Mouse (Mus musculus): ENCODE measurements around the gene Gm11213. TPM values are rescaled to one million over a fixed set of nuclear protein-coding genes. Genes with fewer than 3 reads are reported as not detected.

Gene Gm11213
- polyA plus RNA-seq (2012; rRNA removed) = not detected in 2 replicates

DNA sequence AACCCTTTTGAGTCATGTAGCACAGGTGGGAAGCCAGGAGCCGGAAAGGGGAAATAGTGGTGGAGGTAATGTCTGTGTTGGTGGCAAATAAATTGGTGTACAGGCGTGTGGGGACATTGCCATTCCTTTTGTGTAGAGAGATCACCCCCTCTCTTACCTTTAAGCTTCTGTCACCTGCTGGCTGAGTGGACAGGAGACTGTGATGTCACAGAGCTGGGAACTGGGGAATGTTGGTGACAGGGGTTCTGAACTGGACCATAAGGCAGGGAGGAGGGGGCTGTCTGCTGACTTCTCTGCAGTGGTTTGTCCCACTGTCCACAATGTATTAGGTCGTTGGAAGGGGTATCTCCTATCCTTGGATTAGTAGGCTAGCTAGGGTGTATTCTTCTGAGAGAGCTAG, at the start of gene Gm11213:
Gene Gm11213, minus strand, starts transcription at position 317 of the 400 bp plus-strand sequence.
- no peak for DNase-seq (ENCODE audit: low read depth)

DNA sequence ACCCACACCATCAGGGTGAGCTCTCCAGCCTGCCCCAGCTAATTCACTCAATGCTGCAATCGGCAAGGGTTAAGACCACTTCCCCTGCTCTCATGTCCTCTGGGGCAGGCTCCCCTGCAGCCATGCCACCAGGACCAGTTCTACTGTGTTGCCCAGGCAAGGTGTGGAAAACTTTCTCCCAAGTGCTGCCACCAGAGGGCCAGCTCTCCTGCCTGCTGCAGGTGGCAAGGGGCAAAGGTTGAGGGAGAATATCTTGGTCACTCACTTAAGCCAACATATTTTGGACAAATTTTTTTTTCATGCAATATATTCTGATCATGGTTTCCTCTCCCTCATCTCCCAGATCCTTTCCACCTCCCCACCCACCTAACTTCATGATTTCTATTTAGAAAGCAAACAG, 49.3 kb upstream of the Gm11213 start:
- DNase-seq (ENCODE audit: low read depth) = no peak

DNA sequence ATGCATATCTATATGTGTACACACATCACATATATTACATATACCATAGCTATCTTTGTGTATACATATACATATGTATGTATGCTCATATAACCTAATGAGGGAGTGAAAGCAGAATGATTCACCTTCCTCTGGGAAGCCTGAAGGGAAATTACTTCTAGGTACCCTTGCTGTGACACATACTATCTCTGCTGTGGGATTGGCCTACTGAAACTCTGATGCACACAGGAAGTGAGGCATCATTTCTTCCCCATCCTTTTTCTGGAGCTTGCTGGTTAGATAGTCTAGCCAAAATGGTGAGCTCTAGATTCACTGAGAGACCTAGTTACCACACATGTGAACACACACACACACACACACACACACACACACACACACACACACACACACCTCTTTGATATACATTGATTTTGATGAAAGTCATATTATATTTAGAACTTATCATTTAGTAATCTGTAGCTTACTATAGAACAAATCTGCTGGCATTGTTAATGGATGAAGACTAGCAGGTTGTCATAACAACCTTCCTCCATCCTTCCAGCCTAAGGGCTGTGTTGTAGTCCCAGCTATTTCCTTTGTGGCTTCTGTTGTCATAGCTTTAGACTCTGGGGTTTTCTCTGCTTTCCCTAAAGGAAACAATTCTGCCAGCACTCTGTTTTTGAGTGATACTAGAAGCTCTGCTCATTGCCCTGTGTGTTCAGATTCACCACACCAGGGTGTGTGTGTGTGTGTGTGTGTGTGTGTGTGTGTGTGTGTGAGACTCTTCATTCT, 39.1 kb upstream of the Gm11213 start:
- no peak for DNase-seq (ENCODE audit: low read depth)

DNA sequence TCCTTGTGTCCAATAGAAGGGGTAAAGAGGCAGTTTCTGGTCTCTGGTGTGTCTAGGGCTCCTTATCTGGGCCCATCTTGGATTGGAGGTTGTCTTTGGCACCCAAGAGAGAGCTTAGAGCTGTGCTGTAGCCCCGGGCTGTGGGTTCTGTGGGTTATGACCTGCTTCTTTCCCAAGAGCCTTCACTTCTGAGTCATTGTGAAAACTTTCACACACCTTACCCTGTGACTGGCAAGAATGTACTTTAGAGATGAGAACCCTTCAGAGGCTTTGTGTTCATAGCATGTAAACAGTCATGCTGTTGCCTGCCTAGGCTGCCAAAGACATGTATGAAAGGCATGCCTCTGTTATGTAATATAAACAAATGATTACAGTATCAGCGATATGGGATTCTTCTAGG, 34.8 kb upstream of the Gm11213 start:
- peak; percentile 47 for DNase-seq (ENCODE audit: low read depth)

DNA sequence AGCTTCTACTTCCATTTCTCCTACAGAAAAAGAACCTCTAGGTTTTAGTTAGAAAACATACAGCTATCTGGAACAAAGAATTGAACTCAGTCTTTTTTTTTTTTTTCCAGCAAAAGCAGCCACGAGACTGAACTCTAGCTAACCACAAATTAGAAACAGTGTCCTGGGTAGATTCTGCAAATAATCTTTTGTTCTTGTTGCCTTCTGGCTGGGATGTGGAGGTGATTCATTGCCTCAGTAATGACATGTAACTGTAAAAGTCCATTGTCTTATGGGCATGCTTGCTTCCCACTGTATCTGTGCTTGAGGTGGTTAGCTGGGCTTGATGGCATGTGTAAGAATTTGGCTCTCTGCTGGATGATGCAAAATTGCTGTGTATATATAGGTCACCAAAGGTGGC, 33.5 kb upstream of the Gm11213 start:
- no peak for DNase-seq (ENCODE audit: low read depth)

DNA sequence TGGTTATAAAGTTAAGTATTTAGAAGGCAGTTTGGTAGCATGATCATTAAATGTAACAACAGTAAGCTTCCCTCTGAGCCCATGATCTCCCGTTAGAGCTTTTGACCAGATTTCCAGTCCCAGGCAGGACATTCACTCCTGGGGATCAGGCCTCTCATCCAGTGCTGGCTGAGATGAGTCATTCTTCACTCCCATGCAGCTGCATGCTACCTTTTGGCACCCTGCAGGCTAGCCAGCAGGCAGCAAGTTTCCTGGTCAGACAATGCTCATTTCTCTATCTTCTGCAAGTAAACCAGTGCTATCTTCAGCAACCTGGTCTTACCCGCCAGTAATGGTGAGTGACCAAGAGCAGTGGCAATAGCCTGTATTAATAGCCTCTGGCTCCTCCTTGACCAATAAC, 28.1 kb upstream of the Gm11213 start:
- DNase-seq (ENCODE audit: low read depth) = no peak

DNA sequence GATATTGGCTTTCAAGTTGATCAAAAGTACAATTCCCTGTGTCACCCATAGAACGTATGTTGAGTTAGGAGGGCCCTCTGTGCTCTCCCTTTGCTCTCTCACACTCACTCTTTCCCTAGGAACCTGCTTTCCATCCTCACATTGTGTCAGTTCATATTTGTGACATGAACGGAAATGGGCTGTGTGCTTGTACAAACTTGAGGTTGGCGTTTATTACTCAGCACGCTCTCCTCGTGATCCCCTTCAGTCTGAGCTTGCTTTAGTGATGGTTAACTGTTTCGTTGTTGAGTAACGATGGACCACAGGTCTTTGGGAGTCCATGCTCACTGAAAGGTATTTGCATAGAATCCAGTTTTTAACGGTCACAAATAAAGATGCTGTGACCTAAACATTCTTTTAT, 22.1 kb upstream of the Gm11213 start:
- DNase-seq (ENCODE audit: low read depth) = no peak

DNA sequence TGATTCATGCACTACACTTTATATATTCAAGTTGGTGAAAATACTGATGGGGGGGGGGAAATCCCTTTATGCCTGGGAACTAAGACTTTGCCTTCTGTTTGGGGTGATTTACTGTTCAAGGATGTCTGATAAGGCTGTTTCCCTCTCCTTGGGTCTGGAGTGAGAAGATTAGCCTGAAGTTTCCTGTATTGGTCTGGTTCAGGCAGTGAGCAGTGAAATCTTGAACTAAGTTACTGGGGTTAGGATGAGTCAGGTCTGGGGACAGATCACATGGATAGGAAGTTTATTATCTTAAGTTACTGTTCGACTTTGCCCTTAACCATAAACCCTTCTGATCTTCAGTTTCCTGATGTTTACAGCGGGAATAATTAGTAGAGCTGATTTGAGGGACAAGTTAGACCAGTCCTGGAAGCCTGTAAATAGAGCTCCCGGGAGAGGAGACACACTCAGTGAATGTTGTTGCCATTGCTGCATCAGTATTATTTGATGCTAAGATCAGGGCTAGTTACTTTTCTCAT, 20.6 kb upstream of the Gm11213 start:
- DNase-seq (ENCODE audit: low read depth) = no peak

DNA sequence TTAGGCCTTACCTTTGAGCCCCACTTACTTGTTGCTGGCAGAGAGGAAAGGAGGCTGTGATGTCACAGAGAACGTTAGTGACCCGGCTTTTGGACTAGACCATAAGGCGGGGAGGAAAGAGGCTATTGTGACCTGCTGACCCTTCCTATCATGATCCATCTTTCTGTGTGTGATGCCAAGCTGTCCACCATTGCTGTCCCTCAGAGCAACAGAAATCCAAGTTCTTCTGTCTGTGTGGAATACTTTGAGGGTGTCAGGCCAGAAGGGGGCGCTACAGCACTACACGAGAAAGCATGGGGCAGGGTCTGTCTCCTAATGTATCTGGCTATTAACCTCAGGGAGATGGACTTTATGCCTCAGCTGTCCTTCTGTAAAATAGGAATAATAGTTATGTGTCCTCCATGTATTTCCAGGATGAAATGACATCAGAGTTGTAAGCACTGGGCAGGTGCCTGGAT, 17.3 kb upstream of the Gm11213 start, which contains the start of gene Tex48:
Gene Tex48, minus strand, starts transcription at position 51 of the 458 bp plus-strand sequence.
- DNase-seq (ENCODE audit: low read depth) = no peak

DNA sequence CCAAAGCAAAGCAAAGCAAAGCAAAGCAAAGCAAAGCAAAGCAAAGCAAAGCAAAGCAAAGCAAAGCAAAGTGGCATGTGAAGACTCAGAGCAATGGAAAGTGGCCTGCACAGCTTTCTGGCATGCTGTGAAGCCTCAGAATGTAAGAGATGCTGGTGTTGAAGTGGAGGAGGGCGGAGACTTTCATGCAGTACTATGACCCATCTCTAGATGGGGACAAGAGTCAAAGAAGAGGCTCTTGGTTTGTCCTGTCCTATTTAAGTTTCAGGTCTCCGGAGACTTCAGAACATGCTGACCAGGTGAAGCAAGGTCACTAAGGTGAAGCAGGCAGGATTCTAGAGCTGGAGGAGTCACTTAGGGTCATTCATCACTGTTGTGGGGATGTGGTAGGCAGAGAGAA, 16.8 kb upstream of the Gm11213 start:
- DNase-seq (ENCODE audit: low read depth) = no peak

DNA sequence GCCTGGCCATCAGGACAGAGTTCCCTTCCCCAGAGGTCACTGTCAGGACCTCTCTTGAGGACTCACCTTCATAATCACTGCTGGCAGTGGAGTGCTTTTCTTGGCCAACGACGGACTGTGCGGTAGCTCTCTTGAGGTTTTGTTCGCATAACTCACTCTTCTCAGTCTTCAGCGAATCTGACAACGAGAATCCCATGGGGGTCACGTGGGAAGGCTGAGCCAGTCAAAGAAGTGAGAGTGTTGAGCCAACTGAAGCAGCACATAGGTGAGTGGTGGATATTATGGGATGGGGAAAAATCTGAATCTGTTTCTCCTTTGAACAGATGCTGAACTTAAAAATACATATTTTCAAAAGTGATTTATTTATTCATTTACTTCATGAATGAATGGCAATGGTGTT, 3.3 kb upstream of the Gm11213 start:
- DNase-seq (ENCODE audit: low read depth) = no peak

DNA sequence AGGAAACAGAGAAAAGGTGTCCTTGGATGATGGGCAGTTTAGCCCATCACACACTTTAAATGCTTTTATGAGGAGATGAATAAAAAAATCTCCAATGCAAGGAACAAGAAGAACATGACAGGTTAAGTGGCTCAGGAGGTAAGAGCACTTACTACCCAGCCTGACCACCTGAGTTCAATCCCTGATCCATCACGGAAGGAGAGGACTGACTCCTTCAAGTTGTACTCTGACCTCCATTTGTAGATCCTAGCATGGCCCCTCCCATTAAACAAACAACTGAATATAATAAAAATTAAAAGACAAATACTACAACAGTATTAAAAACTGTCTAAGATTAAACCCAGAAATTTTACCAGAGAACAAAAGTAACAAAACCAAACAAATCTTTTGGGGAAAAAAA, 907 bp upstream of the Gm11213 start:
- DNase-seq (ENCODE audit: low read depth) = no peak

DNA sequence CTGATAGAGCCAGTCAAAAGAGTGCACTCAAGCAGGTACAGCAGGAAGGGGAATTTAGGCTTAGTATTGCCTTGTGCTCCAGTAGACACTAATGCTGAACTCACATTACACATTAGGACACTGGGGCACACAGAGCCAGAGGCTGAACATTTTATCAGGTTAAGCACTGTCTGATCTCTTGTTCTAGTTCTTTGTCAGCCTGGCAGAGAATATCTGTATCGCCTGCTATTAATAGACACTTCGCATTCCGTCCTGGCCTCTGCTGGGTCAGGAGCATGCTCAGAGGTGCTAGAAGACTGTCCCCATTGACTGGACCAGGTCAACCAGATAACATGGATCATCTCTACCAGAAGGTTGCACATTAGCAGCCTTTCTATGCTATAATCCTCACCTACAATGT, 484 bp upstream of the Gm11213 start:
- no peak for DNase-seq (ENCODE audit: low read depth)

DNA sequence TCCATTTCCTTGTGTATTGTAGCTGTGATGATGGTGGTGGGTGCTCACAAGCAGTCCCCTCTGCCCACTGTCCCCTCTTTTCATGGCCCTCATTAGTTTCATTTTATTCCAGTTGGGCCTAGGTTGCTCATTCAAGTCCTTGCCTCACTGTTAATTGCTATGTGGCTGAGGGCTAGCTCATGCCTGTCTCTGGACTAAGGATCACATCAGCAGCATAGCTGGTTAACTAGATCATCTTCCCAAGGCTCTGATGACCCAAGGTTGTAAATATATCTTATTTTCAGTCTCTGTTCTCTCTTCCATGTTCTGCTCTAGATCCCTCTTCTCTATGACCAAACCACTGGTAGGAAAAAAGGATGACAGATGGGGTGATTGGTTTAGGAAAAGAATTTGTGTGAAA, 3.8 kb downstream of the Gm11213 start:
- DNase-seq (ENCODE audit: low read depth) = no peak

DNA sequence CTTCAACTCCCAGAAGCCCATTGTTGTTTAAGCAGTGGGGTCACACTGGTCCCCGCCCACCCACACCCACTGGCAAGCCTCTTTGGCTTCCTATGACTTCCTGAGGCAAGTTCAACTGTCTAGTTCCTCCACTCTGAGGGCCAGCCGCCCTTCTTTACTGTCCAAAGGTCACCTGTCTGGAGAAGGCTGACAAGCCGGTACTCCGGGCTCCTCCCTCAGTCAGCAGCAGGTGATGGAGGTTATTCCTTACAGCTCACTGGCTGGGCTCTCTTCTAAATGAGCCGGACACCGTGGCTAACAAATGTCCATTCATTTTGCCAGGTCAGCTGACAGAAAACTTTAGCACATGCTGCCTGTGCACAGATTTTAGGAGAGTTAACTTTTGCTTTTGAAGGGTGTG, 4.3 kb downstream of the Gm11213 start:
- DNase-seq (ENCODE audit: low read depth) = no peak

DNA sequence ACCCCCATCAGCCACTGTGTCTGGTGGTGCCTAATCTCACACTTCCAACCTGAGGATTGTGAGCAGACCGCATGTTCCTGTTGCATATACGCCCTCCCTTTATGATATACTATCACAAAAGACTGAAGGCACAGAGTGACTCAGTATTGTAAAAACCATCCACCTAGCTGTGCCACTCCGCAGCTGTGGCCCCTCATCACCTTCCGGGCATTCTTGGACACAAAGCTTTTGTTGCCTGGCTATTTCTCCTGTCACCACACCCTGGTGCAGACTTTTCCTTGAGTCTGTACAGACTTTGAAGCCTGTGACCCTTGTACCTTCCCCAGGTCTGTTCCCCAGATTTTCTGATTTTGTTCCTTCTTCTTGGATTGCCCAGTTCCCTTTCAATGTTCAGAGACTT, 9.1 kb downstream of the Gm11213 start:
- no peak for DNase-seq (ENCODE audit: low read depth)

DNA sequence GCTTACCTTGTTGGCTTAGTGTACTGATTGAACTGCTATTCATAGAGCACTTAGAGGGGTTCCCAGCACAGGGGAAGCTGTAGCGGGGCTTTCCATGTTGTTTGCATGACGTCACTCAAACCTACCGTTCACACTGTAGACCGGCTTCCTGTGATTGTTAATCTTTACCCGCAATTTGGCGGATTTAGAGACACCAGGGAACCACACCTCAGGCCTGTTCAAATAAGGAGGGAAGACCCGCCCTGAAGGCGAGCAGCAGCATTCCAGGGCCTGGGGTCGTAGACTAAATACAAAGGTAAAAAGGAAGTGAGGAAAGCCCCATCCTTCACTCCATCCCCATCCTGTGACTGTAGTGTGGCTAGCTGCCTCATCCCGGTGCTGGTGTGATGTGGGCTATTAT, 9.8 kb downstream of the Gm11213 start:
- DNase-seq (ENCODE audit: low read depth) = no peak

DNA sequence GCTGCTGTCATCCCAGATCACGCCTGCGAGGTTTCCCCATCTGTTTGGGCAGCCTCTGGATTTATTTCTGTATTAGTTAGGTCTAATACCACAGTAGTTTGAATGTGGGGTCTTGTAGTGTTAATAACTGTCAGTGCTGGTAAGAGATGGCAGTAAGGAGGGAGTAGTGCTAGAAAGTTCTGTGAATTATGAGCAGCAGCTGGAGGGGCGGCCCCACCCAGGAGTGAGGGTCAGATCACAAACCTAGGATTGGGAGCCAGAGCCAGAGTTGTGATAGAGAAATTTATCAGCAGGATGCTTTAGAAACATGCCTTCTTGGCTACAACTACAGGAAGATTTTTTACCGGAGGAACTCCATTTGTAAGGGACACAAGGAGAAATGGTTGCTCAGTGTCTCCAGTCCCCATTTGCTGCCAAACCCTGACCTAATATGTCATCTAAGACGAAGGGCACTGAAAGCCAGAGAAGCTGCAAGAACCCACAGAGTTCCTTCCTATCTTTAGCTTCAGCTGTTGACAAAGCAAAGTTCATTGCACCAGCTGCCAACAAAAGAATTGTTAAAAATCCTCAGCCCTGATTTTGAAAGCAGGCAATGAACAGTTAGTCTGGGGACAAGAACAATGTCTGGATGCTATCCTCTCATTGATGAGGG, 10.5 kb downstream of the Gm11213 start:
- no peak for DNase-seq (ENCODE audit: low read depth)

DNA sequence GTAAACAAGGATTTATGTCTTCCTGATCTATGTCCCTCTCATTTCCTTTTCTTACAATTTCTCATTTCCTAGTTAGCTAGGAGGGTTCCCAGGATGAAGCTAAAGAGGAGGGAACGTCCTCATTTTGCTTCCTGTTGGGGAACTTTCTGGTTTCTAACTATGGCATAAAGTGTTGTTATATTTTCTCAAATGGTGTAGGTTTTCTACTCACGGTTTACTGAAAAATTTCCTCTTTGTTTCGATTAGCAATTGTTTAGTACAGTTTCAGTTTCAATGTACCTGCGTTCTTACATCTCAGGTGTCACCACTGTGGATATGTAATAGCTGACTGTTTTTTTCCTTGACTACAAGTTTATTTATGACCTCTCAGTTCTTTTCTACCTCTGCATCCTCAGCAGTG, 14.5 kb downstream of the Gm11213 start:
- DNase-seq (ENCODE audit: low read depth) = no peak

DNA sequence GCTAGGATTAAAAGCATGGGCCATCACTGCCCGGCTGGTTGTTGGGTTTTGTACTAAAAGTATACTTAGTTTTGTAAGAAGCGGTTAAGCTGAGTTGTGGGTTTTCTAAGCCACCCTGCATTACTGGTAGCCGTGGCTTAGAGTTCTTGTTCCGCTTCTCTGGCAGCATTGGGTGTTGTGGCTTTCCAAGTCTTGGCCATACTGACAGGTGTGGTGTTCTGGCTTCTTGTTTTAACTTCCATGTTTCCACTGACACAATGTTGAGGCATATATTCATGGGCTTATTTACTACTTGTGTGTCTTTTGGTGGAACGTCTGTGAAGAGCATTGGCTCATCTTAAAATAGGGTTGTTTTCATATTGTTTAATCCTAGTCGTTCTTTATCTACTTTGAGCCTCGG, 15.1 kb downstream of the Gm11213 start:
- no peak for DNase-seq (ENCODE audit: low read depth)

DNA sequence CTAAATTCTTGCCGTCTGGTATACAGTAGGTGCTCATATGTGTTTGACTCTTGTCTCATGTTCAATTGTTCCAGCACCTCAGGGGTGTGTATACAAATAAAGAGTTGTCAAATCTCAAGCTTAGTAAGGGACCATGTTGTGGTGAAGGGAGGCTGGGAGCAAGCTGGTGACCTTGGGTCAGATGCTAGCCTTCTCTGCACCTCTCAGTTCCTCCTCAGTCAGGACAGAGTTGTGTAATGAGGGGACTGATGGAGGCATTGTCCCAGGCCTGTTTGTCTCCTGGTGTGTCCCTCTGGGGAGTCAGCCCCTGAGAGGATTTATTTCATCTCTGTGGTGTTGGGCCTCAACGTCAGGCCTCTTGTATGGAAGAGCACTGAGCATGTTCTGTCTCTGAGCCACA, 18.8 kb downstream of the Gm11213 start:
- no peak for DNase-seq (ENCODE audit: low read depth)

DNA sequence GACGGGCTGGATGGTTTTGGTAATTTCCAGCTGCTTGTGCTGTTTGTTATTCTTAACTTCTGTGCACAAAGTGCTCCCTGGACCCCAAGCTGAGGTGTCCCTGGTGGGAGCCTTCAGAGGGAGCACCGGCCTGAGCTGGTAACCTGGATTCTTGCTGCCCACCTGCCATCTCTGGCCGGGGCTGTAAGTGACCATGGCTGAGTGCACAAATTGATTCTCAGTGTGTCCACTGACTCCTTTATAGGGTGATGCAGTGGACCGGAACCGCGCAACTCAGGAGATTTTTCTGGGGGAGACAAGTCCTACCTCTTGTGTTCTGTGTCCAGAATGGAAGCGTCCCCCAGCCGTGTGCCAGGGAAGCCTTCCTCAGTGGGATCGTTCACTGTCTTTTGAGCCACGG, 19.8 kb downstream of the Gm11213 start:
- DNase-seq (ENCODE audit: low read depth) = no peak

DNA sequence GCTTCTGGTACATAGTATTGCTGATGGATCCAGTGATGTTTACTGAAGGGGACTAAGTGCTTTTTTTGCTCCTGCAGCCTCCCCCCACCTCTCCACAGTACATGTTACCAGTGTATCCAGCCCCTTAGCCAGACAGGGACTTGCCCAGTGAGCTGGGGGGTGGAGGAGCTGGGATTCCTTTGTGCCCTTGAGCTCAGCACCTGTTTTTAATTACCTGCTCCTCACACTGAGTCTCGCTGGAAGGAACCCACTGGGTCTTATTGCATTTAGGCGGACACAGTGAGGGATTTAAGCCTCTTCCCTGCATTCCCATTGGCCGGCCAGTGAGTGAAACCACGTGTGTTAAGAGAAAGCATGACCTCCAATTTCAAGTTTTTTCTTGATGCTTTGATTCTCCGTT, 22.5 kb downstream of the Gm11213 start:
- DNase-seq (ENCODE audit: low read depth) = no peak
